Comparison of ENCODE assay signal across 27 mouse cellular contexts in the genomic region with DNA sequence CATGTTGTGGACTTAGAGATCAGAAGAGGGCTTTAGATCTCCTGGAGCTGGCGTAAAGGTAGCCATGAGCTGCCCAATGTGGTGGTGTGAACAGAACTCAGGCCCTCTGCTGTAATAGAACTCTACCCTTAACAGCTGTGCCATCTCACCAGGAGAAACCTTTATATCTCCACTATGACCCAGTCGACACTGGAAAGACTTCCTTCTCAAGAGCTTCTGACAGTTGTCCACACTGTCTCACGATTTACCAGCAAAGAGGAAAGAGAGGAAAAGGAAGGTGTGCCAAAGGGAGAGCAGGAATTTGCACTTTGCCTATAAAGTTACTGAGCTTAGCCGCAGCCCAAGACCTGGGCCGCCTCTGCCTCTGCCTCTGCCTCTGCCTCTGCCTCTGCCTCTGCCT. TPM values are rescaled to one million over a fixed set of nuclear protein-coding genes. Genes with fewer than 3 reads are reported as not detected.
"Had no signal": no experiment of that assay in that cellular context is flagged by ENCODE, and none has a peak within 500 bp of the region (broad histone marks: within the 10 kb centered on the region; RNA-seq: fewer than 3 reads in every experiment).

No protein-coding gene starts in this region.

- DNase-seq: gastrocnemius, postnatal 14 days; gastrocnemius, postnatal 36 days; heart, adult 18-20 months; heart, postnatal 14 days; heart, postnatal 36 days; kidney, adult 11 months; kidney, adult 2 months; kidney, adult 9 months; kidney, postnatal 14 days; kidney, postnatal 36 days; layer of hippocampus, adult 9-11 months; liver; liver, embryonic 13.5 days had no signal

- ATAC-seq: hindbrain, postnatal 0 days; intestine, embryonic 16.5 days had no signal

- H3K27me3 ChIP-seq: heart, embryonic 12.5 days; hindbrain, embryonic 13.5 days; hindbrain, embryonic 15.5 days; limb, embryonic 13.5 days had no signal

- H3K36me3 ChIP-seq: heart, embryonic 10.5 days; heart, embryonic 12.5 days; hindbrain, embryonic 13.5 days; hindbrain, embryonic 15.5 days; kidney, embryonic 15.5 days; limb, embryonic 13.5 days; liver, embryonic 13.5 days had no signal

- H3K9me3 ChIP-seq: heart, embryonic 10.5 days; heart, embryonic 12.5 days; hindbrain, embryonic 13.5 days; hindbrain, embryonic 15.5 days; kidney, embryonic 15.5 days; limb, embryonic 13.5 days; liver, embryonic 13.5 days had no signal

- H3K4me2 ChIP-seq: heart, embryonic 12.5 days; hindbrain, embryonic 13.5 days; hindbrain, embryonic 15.5 days; kidney, embryonic 15.5 days; limb, embryonic 13.5 days; liver, embryonic 11.5 days; liver, embryonic 13.5 days had no signal

- H3K9ac ChIP-seq: heart, embryonic 12.5 days; hindbrain, embryonic 13.5 days; hindbrain, embryonic 15.5 days; kidney, embryonic 15.5 days; limb, embryonic 13.5 days; liver, embryonic 13.5 days had no signal

- H3K27ac ChIP-seq: heart, embryonic 10.5 days; hindbrain, embryonic 13.5 days; hindbrain, embryonic 15.5 days; hindbrain, postnatal 0 days; kidney, embryonic 15.5 days; kidney, postnatal 0 days; left cerebral cortex, adult 2 months; limb, embryonic 13.5 days; liver, embryonic 13.5 days had no signal

- H3K4me3 ChIP-seq: heart, embryonic 10.5 days; heart, embryonic 12.5 days; hindbrain, embryonic 13.5 days; hindbrain, embryonic 15.5 days; kidney, embryonic 15.5 days; left cerebral cortex, adult 2 months; limb, embryonic 13.5 days; liver, embryonic 13.5 days had no signal

RNA-seq across cellular contexts. Expression of a gene that starts 18.9 kb away (rescaled TPM):
- total RNA-seq: gastrocnemius, adult 18-20 months; gastrocnemius, adult 8-10 months; gastrocnemius, postnatal 36 days; heart, adult 8-10 months; heart, postnatal 14 days; heart, postnatal 36 days had no signal
- polyA plus RNA-seq: kidney, adult 2 months had no signal
